Mouse (Mus musculus) layer of hippocampus, adult 8-10 months (tissue): ENCODE measurements at regions not wholly inside any gene's neighbourhood (a gene's known extent, or its start where the extent isn't known, plus 50 kb on each side); places are given as distances from the start of the nearest gene placed in this dataset.
A peak's percentile ranks its signal among the peaks of the same experiment; 100 is the strongest.
"Not testable (repeated sequence)": the region's sequence is repeated elsewhere in the genome, so short reads cannot be mapped to it uniquely, and the experiment has no call there.

Experiments used
- DNase-seq, 2 experiments: peaks; one replicate each; pipeline ENCODE4 v3.0.0; 2022; ENCODE audit warnings: low spot score in 2 of 2

GRCm38 (mm10) chrX:135112109-135112508 is 65.3 kb downstream of the Gm15023 start:
- DNase-seq: peak in 1 of 2 experiments; percentile 50

- DNase-seq: peak in 1 of 2 experiments; percentile 55
Measured at GRCm38 (mm10) chrX:135110866-135111265, 66.6 kb downstream of the Gm15023 start.

GRCm38 (mm10) chrX:135101594-135101993 is 75.8 kb downstream of the Gm15023 start:
- peak; percentile 11 to 32 for DNase-seq

GRCm38 (mm10) chrX:135098101-135098500 is 79.3 kb downstream of the Gm15023 start:
- no peak for DNase-seq

- no peak for DNase-seq
Measured at GRCm38 (mm10) chrX:135096206-135096605, 81.2 kb downstream of the Gm15023 start.

GRCm38 (mm10) chrX:135091074-135091473 is 82.1 kb upstream of the Zmat1 start:
- DNase-seq: peak; percentile 10 to 71

GRCm38 (mm10) chrX:135087068-135087579 is 78.1 kb upstream of the Zmat1 start:
- DNase-seq: peak in 1 of 2 experiments; percentile 6

- not testable (repeated sequence) for DNase-seq
Measured at GRCm38 (mm10) chrX:135086564-135086963, 77.6 kb upstream of the Zmat1 start.

GRCm38 (mm10) chrX:135085770-135086553 is 77.0 kb upstream of the Zmat1 start:
- not testable (repeated sequence) for DNase-seq

GRCm38 (mm10) chrX:135080380-135081158 is 71.6 kb upstream of the Zmat1 start:
- DNase-seq: no peak

GRCm38 (mm10) chrX:135079388-135079787 is 70.4 kb upstream of the Zmat1 start:
- DNase-seq: no peak

- no peak for DNase-seq
Measured at GRCm38 (mm10) chrX:135075903-135076302, 66.9 kb upstream of the Zmat1 start.

GRCm38 (mm10) chrX:135069448-135069847 is 60.4 kb upstream of the Zmat1 start:
- DNase-seq: no peak

- DNase-seq: no peak
Measured at GRCm38 (mm10) chrX:135060184-135060583, 51.2 kb upstream of the Zmat1 start.

GRCm38 (mm10) chrX:135058949-135059348 is 49.9 kb upstream of the Zmat1 start:
- no peak for DNase-seq
